Mouse (Mus musculus): ENCODE measurements around the gene Pigk. TPM values are rescaled to one million over a fixed set of nuclear protein-coding genes. Genes with fewer than 3 reads are reported as not detected.

Gene Pigk
- total RNA-seq, 2 experiments from 2014 or later, result 44.1 to 45.0 TPM

DNA sequence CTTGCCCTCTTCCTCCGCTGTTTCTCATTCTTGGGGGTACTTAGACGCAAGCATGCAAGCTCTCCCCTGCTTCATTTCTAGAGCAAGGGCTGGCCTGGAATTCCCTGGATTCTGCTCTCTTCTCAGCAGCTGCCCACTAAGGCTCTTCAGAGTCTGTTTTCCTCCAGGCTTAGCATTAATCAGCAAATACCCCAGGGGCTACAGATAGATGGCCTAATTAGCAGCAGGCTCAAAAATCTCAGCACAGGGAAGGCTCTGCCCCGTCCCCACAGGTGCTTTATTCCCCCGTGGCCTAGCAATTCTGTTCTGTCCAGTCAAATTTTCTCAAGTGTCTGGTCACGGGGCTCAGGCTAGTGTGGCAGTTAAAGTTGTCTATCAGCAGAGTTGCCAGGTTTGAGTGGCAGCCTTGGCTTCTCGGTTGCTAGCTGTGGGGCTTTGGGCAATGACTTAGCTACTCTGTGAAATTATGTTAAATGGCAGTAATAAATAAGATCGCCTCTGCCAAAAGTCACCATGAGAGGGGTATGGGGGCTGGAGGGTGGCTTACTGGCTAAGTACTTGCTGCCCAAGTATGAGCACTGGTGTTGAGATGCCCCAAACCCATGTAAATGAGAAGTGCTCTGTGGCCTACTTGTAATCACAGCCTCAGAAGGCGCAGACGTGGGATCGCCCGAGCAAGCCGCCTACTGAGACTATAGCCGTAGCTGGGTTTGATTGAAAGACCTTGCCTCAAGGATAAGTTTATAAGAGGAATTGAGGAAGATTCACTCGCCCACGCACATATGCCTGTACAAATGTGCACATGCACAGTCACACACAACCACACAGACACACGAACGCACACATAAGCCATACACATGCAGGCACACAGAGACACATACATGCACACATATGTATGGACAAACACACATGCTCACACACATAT is 160.8 kb downstream of the Pigk start:
- intact Hi-C loops (cut with DNase I), result no loop called here
- DNase-seq (ENCODE audit: low spot score in 2 of 2), result peak; percentile 52

DNA sequence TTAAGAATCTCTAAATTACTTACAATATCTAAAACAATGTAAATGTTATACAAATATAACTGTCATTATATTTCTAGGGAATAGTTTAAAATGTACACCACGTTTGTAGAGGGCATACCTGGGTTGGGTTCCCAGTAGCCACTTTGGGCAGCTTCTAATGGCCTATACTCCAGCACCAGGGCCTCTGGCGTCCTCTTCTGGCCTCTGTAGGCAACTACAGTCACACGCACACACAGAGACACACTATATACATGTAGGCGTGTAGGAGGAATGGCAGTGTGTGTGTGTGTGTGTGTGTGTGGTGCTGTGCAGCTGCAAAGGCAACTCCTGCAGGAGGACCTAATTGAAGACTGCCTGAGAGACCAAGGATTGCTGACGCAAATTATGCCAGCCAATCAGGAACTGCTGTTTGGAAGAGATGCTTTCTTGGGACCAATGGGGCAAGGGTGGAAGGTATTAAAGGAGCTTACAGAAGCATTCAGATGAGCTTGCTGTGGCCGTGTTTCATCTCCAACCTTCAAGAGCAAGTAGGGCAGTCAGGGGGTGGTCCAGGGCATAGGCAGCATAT is 161.9 kb downstream of the Pigk start:
- intact Hi-C loops (cut with DNase I), result no loop called here
- no peak for DNase-seq (ENCODE audit: low spot score in 2 of 2)

DNA sequence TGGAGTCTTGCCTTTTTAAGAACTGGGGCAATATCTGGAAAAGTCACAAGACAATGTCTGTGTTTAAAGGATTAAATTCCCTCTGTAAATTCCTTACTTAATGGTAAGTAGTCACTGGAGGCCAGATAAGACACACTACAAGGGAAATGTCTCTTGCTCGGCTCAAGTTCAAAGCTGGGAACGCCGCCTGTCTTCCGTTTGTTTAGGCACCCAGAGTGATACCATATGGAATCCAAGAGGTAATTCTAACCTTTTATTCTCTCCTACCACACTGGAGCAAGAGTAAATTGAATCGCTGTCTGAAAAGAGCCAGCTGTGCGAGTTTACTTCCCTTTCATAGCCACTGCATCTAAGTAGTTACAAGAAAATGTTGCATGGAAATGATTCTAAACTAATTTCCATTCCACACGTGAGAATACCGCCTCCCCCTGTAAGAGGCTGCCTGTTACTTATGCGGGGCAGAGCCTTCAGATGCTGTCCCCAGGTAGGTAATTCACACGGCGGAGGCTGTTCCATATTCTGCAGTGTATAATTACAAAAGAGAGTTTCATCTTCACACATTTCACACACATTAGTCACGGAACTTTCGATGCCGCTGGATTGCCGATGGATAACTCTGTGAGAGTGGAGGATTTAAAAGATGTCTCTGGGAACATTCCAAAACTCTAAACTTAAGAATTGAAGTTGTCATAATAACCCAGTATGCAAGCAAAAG is 166.4 kb downstream of the Pigk start:
- intact Hi-C loops (cut with DNase I), result no loop called here
- peak in 1 of 2 experiments; percentile 66 for DNase-seq (ENCODE audit: low spot score in 2 of 2)

DNA sequence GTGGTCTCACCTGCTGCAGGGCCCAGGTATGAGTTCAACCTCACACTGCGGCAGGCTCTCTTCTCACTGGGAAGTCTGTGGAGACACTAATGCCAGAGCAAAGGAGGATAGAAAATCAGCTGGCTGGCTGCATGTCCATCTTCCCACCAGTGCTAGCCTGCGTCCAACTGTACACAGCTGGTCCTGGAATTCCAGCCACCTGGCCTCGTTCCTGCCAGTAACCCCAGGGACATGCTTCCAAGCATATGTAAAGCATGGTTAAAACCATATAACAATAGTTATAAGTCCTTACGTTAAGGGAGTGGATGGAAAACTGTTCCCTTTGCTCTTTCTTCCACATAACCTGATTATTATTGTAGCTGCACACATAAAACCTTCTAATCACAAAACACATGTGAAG is 167.8 kb downstream of the Pigk start:
- intact Hi-C loops (cut with DNase I), result no loop called here
- no peak for DNase-seq (ENCODE audit: low spot score in 2 of 2)

DNA sequence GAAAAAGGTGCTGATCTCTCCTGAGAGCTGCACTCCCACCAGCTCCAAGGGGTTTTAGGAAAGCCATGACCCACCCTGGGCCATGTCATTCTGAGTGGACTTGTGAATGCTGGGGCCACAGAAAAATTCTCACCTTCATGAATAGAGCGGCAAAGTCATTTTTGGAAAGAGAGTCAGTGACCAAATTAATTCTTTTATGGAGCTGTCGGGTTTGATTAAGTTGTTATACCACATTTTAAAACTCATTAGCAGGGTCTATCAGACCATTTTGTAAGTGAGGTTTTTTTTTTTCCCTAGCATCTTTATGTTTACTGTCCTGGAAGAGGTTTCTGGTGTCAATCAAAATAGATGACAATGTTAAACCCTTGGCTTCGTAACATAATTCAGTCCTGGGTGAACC is 169.7 kb downstream of the Pigk start:
- no peak for DNase-seq (ENCODE audit: low spot score in 2 of 2)
- intact Hi-C loops (cut with DNase I), result no loop called here

DNA sequence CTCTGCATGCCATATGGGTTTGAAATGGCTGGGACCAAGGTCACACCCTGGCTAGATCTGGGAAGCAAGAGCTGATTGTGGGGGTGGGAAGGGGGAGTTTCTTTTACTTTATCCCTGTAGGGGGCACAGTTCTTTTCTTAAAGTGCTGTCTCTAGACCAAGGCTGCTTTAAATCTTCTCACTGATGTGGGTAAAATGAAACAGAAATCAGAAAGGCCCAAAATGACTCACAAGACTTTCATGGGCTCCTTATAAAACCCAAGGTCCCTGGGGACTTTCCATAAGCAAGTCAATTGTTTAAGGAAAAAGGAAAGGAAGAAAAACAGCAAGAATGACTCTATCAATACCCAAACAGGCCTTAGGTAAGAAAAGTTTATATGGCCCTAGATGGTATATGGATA is 172.8 kb downstream of the Pigk start:
- DNase-seq (ENCODE audit: low spot score in 2 of 2), result no peak
- intact Hi-C loops (cut with DNase I), result no loop called here

DNA sequence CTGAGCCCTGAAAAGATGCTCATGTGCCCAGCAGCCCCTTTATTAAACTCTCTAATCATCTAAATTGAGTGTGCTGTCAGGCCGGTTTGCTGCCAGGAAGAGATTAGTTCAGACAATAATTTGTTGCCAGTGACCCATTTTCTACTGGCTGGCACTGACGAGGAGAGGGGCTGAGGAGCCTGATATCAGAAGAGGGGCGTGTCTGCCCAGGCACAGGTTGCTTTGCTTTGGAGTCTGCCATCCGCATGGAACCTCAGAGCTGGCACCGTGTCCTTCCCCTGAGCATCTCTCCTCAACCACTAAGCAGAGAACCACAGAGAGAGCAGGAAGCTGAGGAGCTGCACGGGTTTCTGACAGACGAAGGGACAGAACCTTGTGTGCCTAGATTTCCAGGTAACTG is 174.2 kb downstream of the Pigk start:
- no peak for DNase-seq (ENCODE audit: low spot score in 2 of 2)
- intact Hi-C loops (cut with DNase I), result no loop called here

DNA sequence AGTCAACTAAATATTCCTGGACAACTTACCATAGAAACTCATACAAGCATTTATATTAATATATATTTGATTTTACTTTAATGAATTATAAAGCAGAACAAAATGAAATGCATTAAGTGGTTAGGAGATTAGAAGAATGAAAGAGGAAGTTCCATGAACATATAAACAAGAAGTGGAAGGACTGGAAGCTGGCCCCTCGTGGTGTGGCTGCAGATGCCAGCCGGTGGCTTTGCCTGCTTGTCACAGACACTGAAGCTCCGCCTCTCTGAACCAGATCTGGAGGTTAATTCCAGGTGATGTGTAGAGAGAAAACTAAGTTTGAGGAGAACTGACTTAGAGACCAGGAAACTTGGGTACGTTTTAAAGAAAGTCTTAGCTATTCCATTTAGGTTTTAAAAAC is 181.0 kb downstream of the Pigk start:
- intact Hi-C loops (cut with DNase I), result no loop called here
- no peak for DNase-seq (ENCODE audit: low spot score in 2 of 2)

DNA sequence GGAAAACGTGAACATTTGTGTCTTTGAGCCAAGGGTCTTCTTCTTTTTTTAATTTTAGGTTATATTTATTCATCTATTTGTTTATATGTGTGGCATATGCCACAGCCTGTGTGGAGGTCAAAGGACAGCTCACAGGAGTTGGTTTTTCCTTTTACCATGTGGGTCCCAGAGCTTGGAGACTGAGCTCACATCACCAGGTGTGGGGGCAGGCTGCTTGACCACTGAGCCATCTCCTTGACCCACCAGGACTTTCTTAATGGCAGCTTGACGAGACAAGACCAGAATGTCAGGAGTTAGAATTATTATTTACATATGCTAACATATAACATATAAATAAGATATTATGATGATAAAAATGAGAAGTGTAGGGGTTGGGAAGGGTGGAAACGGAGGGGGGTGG is 182.2 kb downstream of the Pigk start:
- intact Hi-C loops (cut with DNase I), result no loop called here
- no peak for DNase-seq (ENCODE audit: low spot score in 2 of 2)

DNA sequence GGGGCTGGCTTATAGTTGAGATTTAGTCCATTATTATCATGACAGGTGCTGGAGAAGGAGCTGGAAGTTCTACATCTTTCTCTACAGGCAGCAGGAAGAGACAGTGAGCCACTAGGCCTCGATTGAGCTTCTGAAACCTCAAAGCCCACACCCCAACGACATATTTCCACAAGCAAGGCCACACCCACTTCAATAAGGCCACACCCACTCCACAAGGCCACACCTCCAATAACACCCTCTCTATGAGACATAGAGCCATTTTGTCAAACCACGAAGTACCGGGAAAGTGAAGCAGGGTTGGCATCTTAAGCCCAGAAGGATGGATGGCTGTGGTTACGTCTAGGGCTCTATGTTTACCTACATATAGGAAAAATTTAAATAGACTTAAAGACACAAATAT is 183.3 kb downstream of the Pigk start:
- no peak for DNase-seq (ENCODE audit: low spot score in 2 of 2)
- intact Hi-C loops (cut with DNase I), result no loop called here

DNA sequence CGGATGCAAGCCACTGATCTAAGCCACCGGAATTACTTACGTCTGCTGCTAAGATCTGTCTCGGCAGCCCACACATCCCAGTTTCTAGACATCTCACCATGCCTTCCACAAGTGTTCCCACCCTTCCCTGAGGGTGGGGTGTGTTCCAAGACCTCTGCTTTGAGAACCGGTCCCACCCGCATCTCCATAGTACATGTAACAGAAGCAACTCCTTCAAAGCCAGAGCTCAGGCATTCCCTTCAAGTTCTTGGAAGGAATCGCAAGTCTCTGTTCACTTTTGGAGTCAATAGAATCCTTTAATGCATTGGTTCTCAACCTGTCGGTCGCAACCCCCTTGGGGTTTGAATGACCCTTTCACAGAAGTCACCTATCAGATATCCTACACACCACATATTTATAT is 185.0 kb downstream of the Pigk start:
- no peak for DNase-seq (ENCODE audit: low spot score in 2 of 2)
- intact Hi-C loops (cut with DNase I), result no loop called here

DNA sequence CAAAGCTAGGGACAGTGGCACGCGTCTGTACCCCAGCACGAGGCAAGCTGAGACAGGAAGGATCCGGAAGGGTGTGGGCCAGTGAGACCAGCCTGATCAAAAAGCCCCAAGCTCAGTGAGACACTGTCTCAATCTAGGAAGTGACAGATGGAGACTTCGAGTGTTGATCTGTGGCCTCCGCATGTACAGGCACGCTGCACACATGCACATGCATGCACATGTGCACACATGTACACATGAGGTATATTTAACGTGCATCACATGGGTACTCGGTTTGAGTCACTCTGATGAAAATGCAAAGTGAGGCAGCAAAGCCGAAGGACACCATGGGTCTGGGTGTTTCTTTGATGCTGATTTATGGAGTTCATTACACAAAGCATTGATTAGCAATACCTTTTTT is 191.1 kb downstream of the Pigk start:
- no peak for DNase-seq (ENCODE audit: low spot score in 2 of 2)
- intact Hi-C loops (cut with DNase I), result no loop called here

DNA sequence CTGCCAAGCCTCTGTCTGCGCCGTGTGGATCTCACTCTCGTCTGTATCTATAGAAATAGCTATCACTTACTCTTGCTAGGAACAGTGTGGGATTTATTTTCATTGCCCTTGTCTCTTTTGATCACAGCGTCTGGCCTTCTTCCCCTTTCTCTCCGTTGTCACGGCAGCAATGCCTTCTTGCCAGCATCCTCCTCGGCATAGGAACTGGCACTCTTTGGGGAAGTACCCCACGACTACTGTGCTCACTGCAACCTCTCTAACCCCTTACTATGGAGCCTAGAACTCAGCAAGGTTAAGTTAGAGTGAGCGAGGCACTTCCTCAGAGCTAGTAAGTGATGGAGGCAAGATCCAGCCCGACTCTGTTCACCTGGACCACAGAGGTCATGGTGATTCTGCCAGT is 191.9 kb downstream of the Pigk start:
- no peak for DNase-seq (ENCODE audit: low spot score in 2 of 2)
- intact Hi-C loops (cut with DNase I), result no loop called here

DNA sequence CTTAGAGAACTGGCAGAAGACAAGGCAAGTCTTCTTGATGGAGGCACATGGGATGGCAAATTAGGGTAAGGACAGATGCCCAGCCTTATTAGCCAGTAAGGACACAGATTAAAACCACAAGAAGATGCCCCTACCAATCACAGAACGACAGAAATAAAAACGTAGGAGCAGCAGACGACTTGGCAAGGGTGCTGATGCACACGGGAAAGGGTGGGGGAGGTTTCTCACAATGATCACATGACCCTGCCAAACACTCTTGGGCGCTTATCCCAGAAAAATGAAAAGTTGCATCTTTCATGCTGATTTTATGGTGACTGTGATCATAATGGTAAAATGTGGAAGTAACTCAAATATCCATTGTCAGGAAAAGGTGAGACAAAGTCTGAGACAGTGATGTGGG is 193.2 kb downstream of the Pigk start:
- intact Hi-C loops (cut with DNase I), result no loop called here
- peak in 1 of 2 experiments; percentile 57 for DNase-seq (ENCODE audit: low spot score in 2 of 2)

DNA sequence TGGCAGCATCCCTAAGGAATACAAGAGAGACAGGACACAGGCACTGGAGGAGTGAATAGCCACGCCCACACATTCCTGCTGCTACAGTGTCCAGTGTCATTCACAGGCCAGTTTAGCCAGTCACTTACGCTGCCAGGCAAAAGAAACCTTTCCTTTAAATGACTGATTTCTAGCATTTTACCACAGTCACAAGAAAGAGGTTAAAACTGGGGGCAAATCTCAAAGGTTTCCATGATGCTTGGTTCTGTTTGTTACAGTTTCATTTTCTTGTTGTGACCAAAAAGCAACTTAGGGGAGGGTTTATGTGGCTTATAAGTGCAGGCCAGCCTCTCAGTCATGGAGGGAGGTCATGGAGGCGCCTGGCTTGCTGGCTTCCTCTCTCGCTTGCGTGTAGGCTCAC is 193.8 kb downstream of the Pigk start:
- no peak for DNase-seq (ENCODE audit: low spot score in 2 of 2)
- intact Hi-C loops (cut with DNase I), result no loop called here

DNA sequence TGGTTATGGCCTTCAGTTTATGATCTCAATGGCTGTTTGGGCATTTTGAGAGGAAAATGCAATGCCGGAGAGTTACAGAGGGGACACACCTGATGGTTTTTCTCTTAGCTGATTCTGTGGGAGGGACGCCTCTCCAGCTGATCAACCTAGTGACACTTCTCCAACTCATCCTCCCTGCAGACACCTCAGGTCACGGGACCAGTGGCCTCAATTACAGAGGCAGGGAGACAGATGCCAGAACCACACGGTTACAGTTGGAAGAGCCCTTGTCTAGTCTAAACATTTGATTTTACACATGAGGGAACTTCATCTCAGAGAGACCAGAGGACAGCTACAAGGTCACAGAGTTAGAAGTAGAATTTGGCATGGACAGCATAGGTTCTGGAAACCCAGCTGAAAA is 197.7 kb downstream of the Pigk start:
- intact Hi-C loops (cut with DNase I), result no loop called here
- no peak for DNase-seq (ENCODE audit: low spot score in 2 of 2)

DNA sequence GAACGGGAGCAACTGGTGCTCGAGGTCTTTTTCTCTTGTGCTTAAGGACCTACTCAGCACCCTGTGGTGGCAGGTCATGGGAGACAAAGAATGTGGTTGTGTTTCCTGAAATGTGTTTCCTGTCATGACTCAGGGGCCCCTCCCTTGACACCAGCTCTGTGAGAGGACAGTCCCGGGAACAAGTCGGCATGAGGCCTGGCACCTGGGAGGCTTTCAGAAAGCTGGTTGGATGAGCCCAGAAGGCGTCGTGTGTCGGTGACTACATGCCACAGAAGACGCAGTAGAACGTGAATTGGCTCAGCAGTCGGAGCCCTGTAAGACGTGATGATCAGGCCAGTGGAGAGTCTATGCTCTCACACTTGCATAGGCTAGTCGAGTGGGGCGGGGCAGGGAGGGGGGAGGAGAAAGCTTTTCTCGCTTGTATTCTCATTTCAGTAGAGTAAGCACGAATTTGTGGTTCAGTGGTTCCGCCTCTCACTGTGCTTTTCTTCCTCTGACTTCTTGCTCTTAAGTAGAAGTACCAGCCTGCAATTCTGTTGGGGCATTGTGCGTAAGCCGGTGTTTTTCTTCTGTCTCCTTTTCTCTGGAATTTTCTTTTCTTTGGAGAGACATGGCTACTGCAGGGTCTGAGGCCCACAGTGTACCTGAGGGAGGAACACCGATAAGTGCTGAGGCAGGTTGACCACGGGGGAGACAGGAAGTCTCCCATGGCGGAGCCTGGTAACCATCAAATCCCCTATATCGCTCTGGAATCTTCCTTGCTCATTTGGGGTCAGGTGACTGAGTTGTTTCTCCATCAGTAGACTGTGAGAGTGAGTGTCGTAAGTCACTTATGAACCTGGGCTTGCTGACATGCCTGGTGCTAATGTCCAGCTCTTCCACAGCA is 198.6 kb downstream of the Pigk start:
- no peak for DNase-seq (ENCODE audit: low spot score in 2 of 2)
- intact Hi-C loops (cut with DNase I), result no loop called here

DNA sequence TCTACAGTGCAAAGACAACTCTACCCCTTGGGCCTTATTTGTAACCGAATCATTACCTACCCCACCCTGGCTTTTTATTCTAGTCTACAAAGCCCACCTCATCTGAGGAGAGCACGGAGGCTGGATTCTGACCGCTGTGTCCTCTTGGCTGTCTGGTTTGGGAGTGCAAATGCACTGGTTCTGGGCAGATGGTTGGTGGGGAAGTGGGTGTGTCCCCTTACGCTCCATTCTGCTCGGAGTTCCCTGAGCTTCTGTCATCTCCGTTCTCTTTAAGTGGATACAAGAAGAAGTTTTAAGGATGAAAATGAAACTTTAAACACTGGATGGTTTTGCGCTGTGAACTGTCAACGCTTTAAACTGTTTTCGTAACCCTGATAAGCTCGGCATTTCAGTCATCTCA is 199.2 kb downstream of the Pigk start:
- no peak for DNase-seq (ENCODE audit: low spot score in 2 of 2)
- intact Hi-C loops (cut with DNase I), result no loop called here

DNA sequence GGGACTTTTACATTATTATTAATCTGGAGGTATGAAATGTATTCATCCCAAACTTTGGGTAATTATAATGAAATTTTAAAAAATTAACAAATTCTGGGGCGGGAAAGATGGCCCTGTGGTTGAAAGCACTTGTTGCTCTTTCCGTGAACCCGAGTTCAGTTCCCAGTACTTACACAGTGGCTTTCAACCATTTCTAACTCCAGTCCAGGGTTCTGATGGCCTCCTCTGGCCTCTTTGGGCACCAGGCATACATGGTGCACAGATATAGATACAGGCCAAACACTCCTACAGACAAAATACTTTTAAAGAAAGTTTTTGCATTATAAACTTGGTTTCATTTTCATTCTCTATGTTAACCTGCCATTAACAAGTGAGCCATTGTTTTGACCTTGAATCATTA is 199.7 kb downstream of the Pigk start:
- intact Hi-C loops (cut with DNase I), result no loop called here
- DNase-seq (ENCODE audit: low spot score in 2 of 2), result no peak

DNA sequence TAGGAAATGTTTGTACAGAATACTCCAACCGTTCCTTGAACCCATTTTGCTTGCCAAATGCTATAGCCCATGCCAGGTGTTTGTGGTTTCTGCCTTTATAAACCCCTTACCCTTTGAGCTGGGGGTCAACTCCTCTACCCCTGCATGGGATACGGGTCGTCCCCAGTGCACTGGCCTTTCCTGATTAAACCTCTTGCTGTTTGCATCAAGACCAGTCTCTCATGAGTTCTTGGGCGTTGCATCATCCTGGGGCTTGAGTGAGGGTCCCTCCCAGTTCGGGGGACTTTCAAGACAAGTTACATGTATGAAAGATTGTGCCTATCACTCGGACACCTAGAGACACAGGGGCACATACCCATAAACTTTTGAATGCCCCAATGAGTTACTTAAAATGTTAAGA is 200.5 kb downstream of the Pigk start:
- DNase-seq (ENCODE audit: low spot score in 2 of 2), result no peak
- intact Hi-C loops (cut with DNase I), result no loop called here

Data from left cerebral cortex, postnatal 14 days (tissue).